Mouse (Mus musculus) spleen, adult 2 months (tissue): ENCODE data around the gene Ptp4a2. TPM values are rescaled to one million over a fixed set of nuclear protein-coding genes. Genes with fewer than 3 reads are reported as not detected.
A peak's percentile ranks its signal among the peaks of the same experiment; 100 is the strongest.

Experiments
- DNase-seq, 2 experiments: peaks; one replicate each; pipeline versions ENCODE4 v3.0.0 to v3.0.0-alpha.2; 2012 to 2021; ENCODE audit warnings: low spot score in 2 of 2, low read depth in 1 of 2
- H3K27ac ChIP-seq: fragments of 200-500 bp; 2 replicates; pipeline ENCODE4 v1.5.1; 2012; ENCODE audit warnings: low read length, inconsistent platforms; ENCODE audit not compliant: insufficient read depth
- H3K27me3 ChIP-seq: fragments of 200-500 bp; 2 replicates; pipeline ENCODE4 v1.6.1; 2012; ENCODE audit warnings: mild to moderate bottlenecking, moderate library complexity, low read length, inconsistent platforms; ENCODE audit not compliant: control insufficient read depth, insufficient read depth
- H3K36me3 ChIP-seq: fragments of 200-500 bp; 2 replicates; pipeline ENCODE4 v1.6.1; 2012; ENCODE audit warnings: mild to moderate bottlenecking, low read length, inconsistent platforms; ENCODE audit not compliant: control insufficient read depth, insufficient read depth
- H3K4me1 ChIP-seq: fragments of 200-500 bp; 2 replicates; pipeline ENCODE4 v1.6.1; 2011; ENCODE audit warnings: inconsistent platforms; ENCODE audit not compliant: control insufficient read depth, insufficient read depth, insufficient read length
- H3K4me3 ChIP-seq: fragments of 200-500 bp; 2 replicates; pipeline ENCODE4 v1.5.1; 2011; ENCODE audit warnings: mild to moderate bottlenecking, inconsistent platforms; ENCODE audit not compliant: insufficient read depth, insufficient read length; ENCODE audit errors: extremely low read depth
- CTCF ChIP-seq: fragments of 200-500 bp; IDR thresholded peaks from 2 replicates; pipeline ENCODE4 v1.5.1; 2011; ENCODE audit warnings: mild to moderate bottlenecking, inconsistent platforms; ENCODE audit not compliant: insufficient read depth, insufficient read length, insufficient replicate concordance; ENCODE audit errors: extremely low read depth
- POLR2A ChIP-seq: fragments of 200-500 bp; IDR thresholded peaks from 2 replicates; pipeline ENCODE4 v1.6.1; 2011; ENCODE audit warnings: low read depth, low read length, inconsistent platforms
- WGBS: fragments of 180-500 bp; shearing (Covaris S2); methylation state at CpG from one replicate; pipeline ENCODE4 v1.1.7; 2018; 5-methylcytosine and 5-hydroxymethylcytosine counted together
- polyA plus RNA-seq: library from polyadenylated mRNA; depleted of rRNA; stranded (reverse); fragments of >200 nt; gene quantifications from 2 replicates; pipeline ENCODE4 v1.2.3, GENCODE M21; 2012

Gene Ptp4a2
- polyA plus RNA-seq, 1 experiment, result 51.1 TPM

DNA sequence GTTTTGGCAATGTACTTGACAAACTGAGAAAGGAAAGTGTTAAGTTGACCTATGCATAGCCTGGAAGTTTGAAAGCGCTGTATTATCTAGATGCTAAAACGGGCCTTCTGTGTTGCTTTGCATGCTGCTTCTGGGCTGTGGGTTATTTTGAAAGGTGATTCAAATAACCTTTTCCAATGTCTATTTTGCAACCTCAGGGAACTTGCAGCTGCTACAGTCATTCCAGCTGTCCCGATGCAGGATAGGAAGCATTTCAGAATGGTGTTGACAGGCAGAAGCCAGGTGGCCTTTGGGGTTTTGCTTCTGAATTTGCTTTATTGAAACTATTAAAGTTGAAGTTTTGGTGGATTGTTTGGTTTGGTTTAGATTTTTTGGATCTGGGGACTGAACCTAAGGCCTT is 17.1 kb downstream of the Ptp4a2 start:
- Histone ChIP-seq H3K27ac (no peak overlapping the region; the same call in 1 of the 2 replicates), H3K4me3 (no peak overlapping the region), H3K27me3 (no peaks in the 10 kb centered on the region), H3K4me1 (peaks cover 15% of the 10 kb centered on the region), H3K36me3 (no peaks in the 10 kb centered on the region; the same call in 1 of the 2 replicates)
- TF ChIP-seq POLR2A, result no peak
- TF ChIP-seq CTCF, result no peak
- no peak for DNase-seq
- WGBS, result 47% methylated on average over 3 of the region's 3 CpGs

DNA sequence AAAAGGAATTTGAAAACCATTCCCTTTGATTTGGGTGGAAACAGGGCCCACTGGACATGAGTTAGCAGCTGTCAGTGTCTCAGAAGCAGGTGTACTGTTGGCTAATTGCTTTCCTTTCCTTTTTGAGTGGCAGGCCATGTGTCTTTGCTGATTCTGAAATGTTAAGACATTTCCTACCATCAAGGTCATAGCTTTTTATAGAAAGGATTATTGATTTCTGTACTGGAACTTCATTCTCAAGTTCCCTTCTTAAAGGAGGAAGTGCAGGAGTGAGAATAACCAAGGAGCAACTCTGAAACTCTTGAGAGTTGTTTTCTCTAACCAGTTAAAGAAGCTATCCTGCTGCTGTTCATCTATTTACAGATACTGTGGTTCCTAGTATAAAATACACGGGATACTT is 18.8 kb downstream of the Ptp4a2 start:
- no peak overlapping the region for H3K4me3 ChIP-seq
- H3K4me1 ChIP-seq, result peaks cover 18% of the 10 kb centered on the region
- DNase-seq, result no peak
- no peaks in the 10 kb centered on the region; the same call in 1 of the 2 replicates for H3K36me3 ChIP-seq
- WGBS, result 31% methylated on average over 1 of the region's 1 CpGs
- H3K27ac ChIP-seq, result no peak overlapping the region; the same call in 1 of the 2 replicates
- no peaks in the 10 kb centered on the region for H3K27me3 ChIP-seq
- TF ChIP-seq CTCF (no peak), POLR2A (no peak)

DNA sequence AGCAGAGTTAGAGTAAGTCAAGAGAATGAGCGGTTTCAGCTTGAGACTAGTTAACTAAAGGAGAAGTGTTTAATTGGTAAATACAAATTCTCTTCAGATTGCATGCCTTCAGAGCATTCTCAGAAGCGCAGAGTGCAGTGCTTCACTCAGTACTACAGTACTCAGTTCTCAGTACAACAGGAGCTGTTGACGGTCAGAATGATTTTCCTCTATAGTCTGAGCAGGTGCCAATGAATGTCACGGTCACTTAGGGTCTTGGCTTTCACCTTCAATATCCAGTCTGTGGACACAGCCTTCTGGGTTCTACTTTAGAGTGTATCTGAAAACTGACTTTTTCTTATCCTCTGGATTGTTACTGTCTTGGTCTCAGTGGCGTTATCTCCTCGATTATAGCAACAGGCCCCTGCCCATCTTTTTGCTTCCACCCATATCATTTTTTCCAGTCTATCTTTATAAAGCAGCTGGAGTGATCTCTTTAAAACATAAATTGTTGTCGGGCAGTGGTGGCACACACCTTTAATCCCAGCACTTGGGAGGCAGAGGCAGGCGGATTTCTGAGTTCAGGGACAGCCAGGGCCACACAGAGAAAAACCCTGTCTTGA is 19.4 kb downstream of the Ptp4a2 start:
- peak overlapping the region; percentile 13; the same call in 1 of the 2 replicates for H3K27ac ChIP-seq
- peaks cover 20% of the 10 kb centered on the region for H3K4me1 ChIP-seq
- WGBS, result 72% methylated on average over 8 of the region's 8 CpGs

DNA sequence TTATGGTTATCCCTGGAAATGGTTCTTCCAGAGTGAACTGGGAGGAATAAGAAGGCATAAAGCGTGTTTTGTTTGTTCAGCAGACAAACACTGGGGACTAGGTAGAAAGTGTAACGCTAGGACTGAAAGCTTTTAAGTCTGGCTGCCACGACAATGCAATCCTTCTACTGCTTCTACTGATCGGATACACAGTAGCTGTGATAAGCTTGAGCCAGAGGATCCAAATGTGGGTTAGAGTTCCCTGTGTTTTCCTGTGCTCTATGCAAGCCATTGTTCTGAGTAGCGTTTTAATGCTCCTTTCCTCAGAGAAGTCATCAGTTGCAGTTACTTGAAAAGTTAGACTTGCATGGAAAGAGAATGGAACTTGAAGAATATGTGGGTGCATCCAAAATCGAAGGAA is 23.6 kb downstream of the Ptp4a2 start:
- no peak overlapping the region; the same call in 1 of the 2 replicates for H3K27ac ChIP-seq
- no peak for DNase-seq

More for the DNA sequence above, 19.4 kb downstream of the Ptp4a2 start:
- no peaks in the 10 kb centered on the region for H3K27me3 ChIP-seq
- DNase-seq, result no peak
- no peak overlapping the region for H3K4me3 ChIP-seq
- H3K36me3 ChIP-seq, result no peaks in the 10 kb centered on the region; the same call in 1 of the 2 replicates
- TF ChIP-seq CTCF (no peak), POLR2A (no peak)

DNA sequence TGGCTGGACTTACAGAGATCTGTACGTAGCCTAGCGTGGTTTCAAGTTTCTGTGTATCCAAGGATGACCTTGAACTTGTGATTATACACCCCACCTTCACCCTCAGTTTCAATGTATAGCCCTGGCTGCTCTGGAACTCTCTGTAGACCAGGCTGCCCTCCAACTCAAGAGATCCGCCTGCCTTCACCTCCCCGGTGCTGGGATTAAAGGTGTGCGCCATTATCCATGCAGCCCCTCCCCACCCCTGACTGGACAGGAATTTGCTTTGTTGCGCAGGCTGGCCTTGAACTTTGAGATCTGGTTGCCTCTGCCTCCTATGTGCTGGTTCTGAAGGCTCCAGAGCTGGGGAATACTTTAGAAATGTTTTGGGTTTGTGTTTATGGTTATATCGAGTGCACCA is 24.3 kb downstream of the Ptp4a2 start:
- Histone ChIP-seq H3K36me3 (peaks cover 3% of the 10 kb centered on the region; the same call in 1 of the 2 replicates), H3K27me3 (no peaks in the 10 kb centered on the region), H3K27ac (no peak overlapping the region), H3K4me1 (peaks cover 18% of the 10 kb centered on the region), H3K4me3 (no peak overlapping the region)
- 88% methylated on average over 7 of the region's 7 CpGs for WGBS
- no peak for DNase-seq
- TF ChIP-seq CTCF (no peak), POLR2A (no peak)

More for the DNA sequence above, 23.6 kb downstream of the Ptp4a2 start:
- Histone ChIP-seq H3K4me1 (peaks cover 15% of the 10 kb centered on the region), H3K27me3 (no peaks in the 10 kb centered on the region), H3K4me3 (no peak overlapping the region), H3K36me3 (no peaks in the 10 kb centered on the region)
- TF ChIP-seq POLR2A, result no peak
- no peak for TF ChIP-seq CTCF
- WGBS, result 75% methylated on average over 6 of the region's 6 CpGs

DNA sequence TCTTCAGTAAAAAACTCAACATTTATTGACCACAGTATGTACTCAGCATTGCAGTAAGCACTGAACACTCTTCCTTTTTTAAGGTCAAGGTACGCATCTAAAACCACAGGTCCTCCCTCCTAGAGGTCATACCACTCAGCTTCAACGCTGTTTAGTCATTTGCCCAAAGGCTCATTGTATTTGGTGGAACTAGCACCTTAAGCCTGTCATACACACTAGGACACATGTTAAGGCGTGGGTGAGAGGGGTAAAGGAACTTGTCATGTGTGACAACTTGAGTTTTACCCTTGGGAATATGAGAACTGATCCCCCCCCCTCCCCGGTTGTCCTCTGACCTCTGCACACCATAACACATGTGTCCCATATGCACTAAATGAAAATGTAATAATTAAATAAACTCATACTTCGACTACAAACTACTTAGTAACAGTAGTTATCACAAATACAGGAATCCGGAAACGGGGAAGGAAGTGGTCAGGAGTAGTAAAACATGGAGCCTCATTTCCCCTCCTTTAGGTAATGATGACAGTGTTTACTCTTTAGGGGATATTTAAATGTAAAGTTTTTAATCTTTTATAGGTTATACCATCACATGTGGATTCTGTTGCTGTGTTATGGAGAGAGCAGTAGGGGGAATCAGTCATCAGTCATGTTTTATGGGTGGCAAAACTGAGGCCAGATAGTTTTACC is 29.0 kb downstream of the Ptp4a2 start:
- WGBS, result 44% methylated on average over 7 of the region's 7 CpGs
- DNase-seq, result no peak
- H3K4me1 ChIP-seq, result peaks cover 10% of the 10 kb centered on the region
- no peaks in the 10 kb centered on the region for H3K27me3 ChIP-seq
- no peak for TF ChIP-seq POLR2A
- TF ChIP-seq CTCF, result no peak
- no peak overlapping the region for H3K27ac ChIP-seq
- peaks cover 25% of the 10 kb centered on the region for H3K36me3 ChIP-seq
- no peak overlapping the region for H3K4me3 ChIP-seq

DNA sequence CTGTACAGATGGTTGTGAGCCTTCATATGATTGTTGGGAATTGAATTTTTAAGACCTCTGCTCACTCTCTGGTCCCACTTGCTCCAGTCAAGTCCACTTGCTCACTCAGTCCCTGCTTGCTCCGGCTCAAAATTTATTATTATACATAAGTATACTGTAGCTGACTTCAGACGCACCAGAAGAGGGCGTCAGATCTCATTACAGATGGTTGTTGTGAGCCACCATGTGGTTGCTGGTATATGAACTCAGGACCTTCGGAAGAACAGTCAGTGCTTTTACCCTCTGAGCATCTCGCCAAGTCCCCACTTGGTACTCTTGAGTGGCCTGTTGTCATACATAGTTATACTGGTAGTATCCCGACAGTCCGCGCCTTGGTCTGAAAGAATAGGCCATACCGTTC is 35.8 kb downstream of the Ptp4a2 start:
- TF ChIP-seq POLR2A (no peak), CTCF (no peak)
- peaks cover 43% of the 10 kb centered on the region for H3K36me3 ChIP-seq
- 87% methylated on average over 9 of the region's 9 CpGs for WGBS
- H3K27me3 ChIP-seq, result no peaks in the 10 kb centered on the region
- no peaks in the 10 kb centered on the region for H3K4me1 ChIP-seq
- no peak for DNase-seq
- H3K4me3 ChIP-seq, result no peak overlapping the region
- H3K27ac ChIP-seq, result no peak overlapping the region
